Mouse (Mus musculus) neural tube, embryonic 12.5 days (tissue): Measurements from ENCODE around the gene Cd109. TPM values are rescaled to one million over a fixed set of nuclear protein-coding genes. Genes with fewer than 3 reads are reported as not detected.

Source experiments
- ATAC-seq: fragments of 200-750 bp; cut with Nextera tagmentation; 2 replicates; pipeline ENCODE4 v1.8.0; 2017; ENCODE audit warnings: low read depth, mild to moderate bottlenecking, moderate TSS enrichment, moderate library complexity; ENCODE audit not compliant: low FRiP score
- H3K27ac ChIP-seq: fragments of 300-500 bp; sonication (generic); 2 replicates; pipeline ENCODE4 v1.5.1; 2016
- H3K27me3 ChIP-seq: fragments of 300-500 bp; sonication (generic); replicated peaks from 2 replicates; pipeline ENCODE4 v1.6.1; 2016; ENCODE audit warnings: mild to moderate bottlenecking
- H3K36me3 ChIP-seq: fragments of 300-500 bp; sonication (generic); 2 replicates; pipeline ENCODE4 v1.6.1; 2016; ENCODE audit warnings: mild to moderate bottlenecking
- H3K4me1 ChIP-seq: fragments of 300-500 bp; sonication (generic); 2 replicates; pipeline ENCODE4 v1.6.1; 2016
- H3K4me2 ChIP-seq: fragments of 300-500 bp; sonication (generic); replicated peaks from 2 replicates; pipeline ENCODE4 v1.6.1; 2016; ENCODE audit warnings: mild to moderate bottlenecking
- H3K4me3 ChIP-seq: fragments of 300-500 bp; sonication (generic); 2 replicates; pipeline ENCODE4 v1.5.1; 2016
- H3K9ac ChIP-seq: fragments of 300-500 bp; sonication (generic); 2 replicates; pipeline ENCODE4 v1.6.1; 2016; ENCODE audit warnings: mild to moderate bottlenecking
- H3K9me3 ChIP-seq: fragments of 300-500 bp; sonication (generic); 2 replicates; pipeline ENCODE4 v1.6.1; 2016; ENCODE audit warnings: mild to moderate bottlenecking
- WGBS: fragments of 180-500 bp; shearing (Covaris S2); methylation state at CpG from one replicate; pipeline ENCODE4 v1.1.7; 2016; 5-methylcytosine and 5-hydroxymethylcytosine counted together
- polyA plus RNA-seq: library from polyadenylated mRNA; unstranded; fragments of >200 nt; fragmentation: Nextera tagmentation; extraction: Ambion mirVana; gene quantifications from 2 replicates; pipeline ENCODE4 v1.2.1, GENCODE M21; 2016

The Cd109 gene
- polyA plus RNA-seq = 3.2 and 3.7 TPM in 2 replicates

DNA sequence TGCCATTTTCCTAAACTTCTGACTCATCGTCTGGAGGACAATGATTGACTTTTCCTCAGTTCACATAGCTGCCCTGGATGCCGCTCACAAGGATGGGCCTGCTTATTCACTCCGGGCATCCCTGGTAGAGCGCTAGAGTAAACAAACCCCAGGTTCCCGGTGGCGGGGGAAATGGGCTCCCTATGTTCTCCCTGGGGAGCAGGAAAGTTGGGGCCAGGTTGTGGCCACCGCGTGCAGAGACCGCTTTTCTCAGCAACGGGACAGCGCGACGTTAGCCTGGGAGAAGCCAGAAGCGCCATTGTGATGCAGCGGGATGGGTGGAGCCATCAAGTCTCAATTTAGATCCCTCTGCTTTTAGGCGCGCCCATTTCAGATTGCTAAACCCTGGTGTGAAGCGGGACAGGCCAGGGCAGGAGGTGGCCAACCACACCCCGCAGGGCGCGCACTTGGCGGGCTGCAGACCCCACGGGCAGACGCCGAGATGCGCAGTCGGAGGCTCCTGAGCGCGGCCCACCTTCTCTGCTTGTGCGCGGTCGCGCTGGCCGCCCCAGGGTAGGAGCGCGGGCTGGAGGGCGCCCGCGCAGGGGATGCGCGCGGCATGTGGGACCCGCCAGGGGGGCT, at the start of gene Cd109:
Gene Cd109 (plus strand): TSS at position 146 of the 621 bp plus-strand sequence.
- Histone ChIP-seq H3K36me3 (no peaks in the 10 kb centered on the region), H3K4me3 (peak within 1 kb of the TSS; percentile 49), H3K27ac (no peak within 1 kb of the TSS), H3K4me2 (peak within 1 kb of the TSS; percentile 92), H3K9me3 (no peaks in the 10 kb centered on the region), H3K27me3 (0 out of 2 replicates have a peak, but pooled peaks cover 6% of the 10 kb centered on the region), H3K9ac (peak within 1 kb of the TSS; percentile 57), H3K4me1 (0 out of 2 replicates have a peak, but pooled peaks cover 4% of the 10 kb centered on the region)
- peak; percentile 78 for ATAC-seq
- under 1% methylated on average over 43 of the region's 43 CpGs for WGBS

DNA sequence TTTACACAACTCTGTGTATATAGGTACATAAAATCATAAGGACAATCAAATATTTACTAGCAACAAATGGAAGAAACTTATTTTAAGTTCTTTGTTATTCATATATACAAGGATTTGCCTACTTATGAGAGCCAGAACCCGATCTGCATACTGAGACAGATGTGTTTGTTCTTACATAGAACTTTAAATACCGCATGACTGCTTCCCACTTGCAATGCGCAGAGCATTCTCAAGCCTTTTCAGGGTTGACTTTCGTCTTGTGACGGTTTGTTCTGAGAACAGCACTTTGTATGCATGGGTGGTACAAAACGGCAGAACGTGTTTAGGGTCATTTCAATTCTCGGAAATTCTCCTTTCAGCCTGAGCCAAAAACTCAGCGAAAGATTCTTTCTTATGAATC, 45.4 kb upstream of the Cd109 start:
- no peak for ATAC-seq

DNA sequence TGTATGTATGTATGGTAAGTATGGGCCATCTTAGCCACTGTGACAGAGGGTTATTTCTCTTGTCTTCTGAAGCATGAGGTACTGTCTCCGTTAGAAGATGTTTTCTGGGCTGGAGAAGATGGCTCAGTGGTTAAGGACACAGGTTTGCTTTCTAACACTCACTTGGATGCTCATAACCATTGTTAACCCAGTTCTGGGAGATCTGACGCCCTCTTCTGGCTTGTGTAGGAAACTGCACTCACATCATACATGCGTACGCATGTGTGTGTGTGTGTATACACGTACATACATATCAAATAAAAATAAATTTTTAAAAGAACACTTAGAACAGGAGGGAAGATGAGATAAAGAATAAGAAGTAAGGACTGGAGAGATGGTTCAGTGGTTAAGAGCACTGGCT, 38.9 kb upstream of the Cd109 start:
- no peak overlapping the region for H3K27ac ChIP-seq
- H3K4me1 ChIP-seq = no peaks in the 10 kb centered on the region
- no peaks in the 10 kb centered on the region for H3K9me3 ChIP-seq
- no peak overlapping the region for H3K4me2 ChIP-seq
- ATAC-seq = no peak
- WGBS = 92% methylated on average over 5 of the region's 5 CpGs
- no peak overlapping the region for H3K4me3 ChIP-seq
- H3K9ac ChIP-seq = no peak overlapping the region
- peaks cover 31% of the 10 kb centered on the region for H3K36me3 ChIP-seq
- H3K27me3 ChIP-seq = no peaks in the 10 kb centered on the region

More for the DNA sequence above, 45.4 kb upstream of the Cd109 start:
- Histone ChIP-seq H3K9me3 (no peaks in the 10 kb centered on the region), H3K4me1 (no peaks in the 10 kb centered on the region), H3K9ac (no peak overlapping the region), H3K36me3 (peaks cover 14% of the 10 kb centered on the region), H3K27ac (no peak overlapping the region), H3K27me3 (no peaks in the 10 kb centered on the region), H3K4me3 (no peak overlapping the region), H3K4me2 (no peak overlapping the region)
- 90% methylated on average over 9 of the region's 9 CpGs for WGBS

DNA sequence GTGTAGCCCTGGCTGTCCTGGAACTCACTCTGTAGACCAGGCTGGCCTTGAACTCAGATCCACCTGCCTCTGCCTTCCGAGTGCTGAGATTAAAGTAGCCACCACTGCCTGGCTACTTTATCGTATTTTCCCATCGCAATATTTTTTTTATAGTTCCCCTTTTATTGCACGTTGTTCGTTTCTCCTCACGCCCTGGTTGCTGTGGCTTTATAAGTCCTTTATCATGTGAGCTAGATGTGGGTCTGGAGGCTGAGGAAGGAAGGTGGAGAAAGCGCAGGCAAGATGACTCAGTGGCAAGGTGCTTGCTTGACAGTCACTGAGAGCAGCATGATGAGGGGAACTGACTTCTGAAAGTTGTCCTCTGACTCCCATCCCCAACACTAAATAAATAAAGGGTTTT, 36.5 kb upstream of the Cd109 start:
- H3K36me3 ChIP-seq = peaks cover 31% of the 10 kb centered on the region
- H3K4me2 ChIP-seq = no peak overlapping the region
- no peaks in the 10 kb centered on the region for H3K4me1 ChIP-seq
- H3K9ac ChIP-seq = no peak overlapping the region
- H3K4me3 ChIP-seq = no peak overlapping the region
- no peak for ATAC-seq
- H3K27me3 ChIP-seq = no peaks in the 10 kb centered on the region
- 94% methylated on average over 7 of the region's 7 CpGs for WGBS
- no peak overlapping the region for H3K27ac ChIP-seq
- no peaks in the 10 kb centered on the region for H3K9me3 ChIP-seq

DNA sequence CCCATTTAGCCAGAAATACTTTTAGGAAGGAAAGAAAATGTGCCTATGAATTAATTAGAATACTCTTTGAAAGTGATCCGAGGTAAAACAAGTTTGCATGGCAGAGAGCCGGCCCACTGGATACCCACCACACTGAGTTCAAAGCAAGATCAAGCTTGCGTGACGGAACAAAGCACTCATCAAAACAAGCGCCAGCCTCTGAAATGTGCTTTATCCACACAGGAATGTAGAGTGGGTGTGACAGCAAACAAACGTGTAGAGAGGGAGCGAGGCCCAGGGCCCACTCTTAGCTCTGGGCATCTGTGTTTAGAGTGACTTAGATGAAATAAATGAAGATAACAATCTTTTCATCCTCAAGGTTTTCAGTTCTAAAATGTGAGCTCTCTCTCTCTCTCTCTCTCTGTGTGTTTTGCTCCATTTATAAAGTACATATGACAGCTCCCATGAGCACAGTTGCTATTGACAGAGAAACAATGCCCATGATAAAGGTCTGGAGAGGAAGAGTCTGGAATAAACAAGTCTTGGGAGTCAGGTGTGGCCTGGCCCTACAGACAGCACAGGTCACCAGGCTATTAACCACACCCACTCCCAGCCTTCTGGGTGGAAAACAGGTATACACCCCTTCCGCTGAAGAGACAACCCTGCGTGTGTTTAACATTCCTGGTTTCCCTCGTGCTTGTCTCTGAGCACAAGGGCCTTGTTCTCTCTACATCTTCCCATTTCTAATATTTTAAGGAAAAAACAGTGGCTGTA, 35.5 kb upstream of the Cd109 start:
- no peak for ATAC-seq
- H3K27ac ChIP-seq = no peak overlapping the region
- no peak overlapping the region for H3K4me2 ChIP-seq
- peaks cover 26% of the 10 kb centered on the region for H3K36me3 ChIP-seq
- no peaks in the 10 kb centered on the region for H3K27me3 ChIP-seq
- WGBS = 69% methylated on average over 10 of the region's 10 CpGs
- no peak overlapping the region for H3K9ac ChIP-seq
- H3K4me1 ChIP-seq = no peaks in the 10 kb centered on the region
- no peak overlapping the region for H3K4me3 ChIP-seq
- H3K9me3 ChIP-seq = no peaks in the 10 kb centered on the region

DNA sequence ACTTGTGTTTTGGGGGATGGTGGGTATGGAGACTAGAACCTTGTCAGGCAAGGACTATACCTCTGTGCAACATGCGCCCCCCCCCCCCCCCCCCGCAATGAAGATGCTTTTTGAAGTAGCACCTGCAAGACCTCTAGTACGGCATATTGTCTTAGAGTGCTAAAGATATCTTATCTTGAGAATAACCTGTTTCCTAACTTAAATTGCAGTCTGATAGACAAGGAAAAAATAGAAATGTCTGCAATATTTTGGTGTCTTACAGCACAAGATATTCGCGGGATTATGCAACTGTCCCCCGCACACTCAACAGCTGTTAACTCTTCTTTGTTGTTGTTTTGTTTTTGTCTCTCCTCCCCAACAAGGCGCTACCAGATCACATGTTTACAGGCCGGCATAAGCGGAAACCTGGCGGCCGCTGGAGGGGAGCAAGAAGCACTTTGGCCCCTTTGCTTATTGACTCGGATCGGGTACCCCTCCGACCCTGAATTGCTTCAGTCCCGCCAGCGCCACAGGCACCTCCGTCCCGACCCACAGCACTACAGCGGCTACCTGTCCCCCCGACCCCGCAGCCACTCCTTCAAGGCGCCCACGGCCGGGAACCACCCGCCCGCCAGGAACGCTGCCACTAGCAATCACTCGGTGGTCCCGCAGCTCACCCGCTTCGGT, 28.0 kb upstream of the Cd109 start:
- H3K27me3 ChIP-seq = no peaks in the 10 kb centered on the region
- WGBS = 2% methylated on average over 31 of the region's 31 CpGs
- ATAC-seq = peak; percentile 81

DNA sequence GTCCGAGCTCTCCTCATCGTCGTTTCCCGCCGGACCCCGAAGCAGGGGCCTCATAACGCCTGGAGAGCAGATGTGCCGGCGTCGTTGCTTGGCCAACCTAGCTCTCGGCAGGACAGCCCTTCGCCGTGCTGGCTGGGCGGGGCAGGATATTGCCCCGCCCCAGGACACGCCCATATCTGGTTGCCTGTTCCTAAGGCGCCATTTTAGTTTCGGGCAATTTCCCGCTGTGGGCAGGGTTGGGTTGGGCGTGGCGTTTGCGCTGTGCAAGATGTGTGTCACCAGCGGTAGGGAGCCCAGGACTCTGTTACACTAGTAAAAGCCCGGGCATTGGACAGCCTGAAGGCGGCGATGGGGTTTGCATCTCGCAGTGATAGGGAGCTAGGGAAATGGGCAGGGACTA, 27.4 kb upstream of the Cd109 start, which contains the start of gene Slc17a5:
Gene Slc17a5 (minus strand): TSS at position 128 of the 400 bp plus-strand sequence.
- Histone ChIP-seq H3K4me1 (peaks cover 3% of the 10 kb centered on the region; the same call in 1 of the 2 replicates), H3K4me2 (peak within 1 kb of the TSS; percentile 68), H3K9me3 (no peaks in the 10 kb centered on the region), H3K4me3 (peak within 1 kb of the TSS; percentile 78), H3K36me3 (no peaks in the 10 kb centered on the region; the same call in 1 of the 2 replicates), H3K9ac (peak within 1 kb of the TSS; percentile 84), H3K27ac (0 out of 2 replicates have a peak within 1 kb of the TSS, but pooled peaks have one; percentile 32), H3K27me3 (no peaks in the 10 kb centered on the region)
- WGBS = under 1% methylated on average over 27 of the region's 27 CpGs
- peak; percentile 98 for ATAC-seq

More for the DNA sequence above, 28.0 kb upstream of the Cd109 start:
- Histone ChIP-seq H3K36me3 (no peaks in the 10 kb centered on the region; the same call in 1 of the 2 replicates), H3K27ac (0 out of 2 replicates have a peak overlapping the region, but pooled peaks have one; percentile 32), H3K4me1 (peaks cover 3% of the 10 kb centered on the region; the same call in 1 of the 2 replicates), H3K9ac (peak overlapping the region; percentile 84), H3K4me2 (peak overlapping the region; percentile 68), H3K9me3 (no peaks in the 10 kb centered on the region), H3K4me3 (peak overlapping the region; percentile 78)

DNA sequence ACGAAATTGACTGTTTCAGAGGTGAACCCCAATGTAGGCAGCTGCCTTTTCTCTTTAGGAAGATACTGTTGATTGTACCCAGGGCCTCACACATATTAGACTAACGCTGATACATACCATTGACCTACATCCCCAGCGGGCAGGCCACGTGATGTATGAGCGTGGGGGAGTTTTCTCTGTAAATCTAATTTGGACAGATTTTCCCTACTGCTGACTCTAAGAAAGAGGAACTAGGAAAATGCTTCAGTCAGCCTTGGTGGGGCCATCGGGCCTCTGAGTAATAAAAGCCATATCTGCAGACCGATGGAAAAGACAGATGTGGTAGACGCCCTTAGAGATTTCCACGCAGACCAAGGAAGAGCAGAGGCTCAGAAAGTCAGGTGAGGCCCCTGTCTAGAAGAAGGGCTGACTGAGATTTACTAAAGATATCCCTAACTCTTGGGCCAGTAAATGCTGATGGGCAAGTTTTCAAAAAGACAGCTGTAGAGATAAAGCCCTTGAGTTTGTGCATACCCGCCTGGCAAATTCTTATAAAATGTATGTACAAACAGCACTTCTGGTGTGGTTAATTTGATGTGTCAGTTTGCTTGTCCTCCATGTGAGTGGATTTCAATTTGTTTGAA, 26.8 kb upstream of the Cd109 start:
- Histone ChIP-seq H3K9me3 (no peaks in the 10 kb centered on the region), H3K36me3 (no peaks in the 10 kb centered on the region; the same call in 1 of the 2 replicates), H3K27me3 (no peaks in the 10 kb centered on the region), H3K4me3 (peak overlapping the region; percentile 78; the same call in 1 of the 2 replicates), H3K4me1 (peaks cover 3% of the 10 kb centered on the region; the same call in 1 of the 2 replicates), H3K4me2 (peak overlapping the region; percentile 68), H3K27ac (no peak overlapping the region), H3K9ac (no peak overlapping the region)
- WGBS = 79% methylated on average over 10 of the region's 10 CpGs
- ATAC-seq = peak; percentile 46

DNA sequence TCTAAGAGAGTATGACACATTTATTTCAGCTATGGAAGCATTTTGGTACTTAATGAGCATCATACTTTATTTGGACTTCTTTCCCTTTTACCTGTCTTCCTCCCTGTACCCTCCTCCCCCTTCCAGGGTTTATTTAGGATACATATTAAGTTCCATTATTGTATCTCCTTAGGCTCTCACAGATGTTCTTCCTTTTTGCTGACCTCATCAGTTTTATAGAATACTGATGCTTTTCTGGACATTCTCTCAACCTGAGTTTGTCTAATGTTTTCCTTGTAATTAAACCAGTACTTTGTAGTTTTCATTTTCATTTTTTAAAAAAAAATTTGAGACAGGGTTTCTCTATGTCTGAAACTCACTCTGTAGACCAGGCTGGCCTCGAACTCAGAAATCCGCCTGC, 24.9 kb upstream of the Cd109 start:
- Histone ChIP-seq H3K9ac (no peak overlapping the region), H3K4me1 (peaks cover 3% of the 10 kb centered on the region; the same call in 1 of the 2 replicates), H3K27me3 (no peaks in the 10 kb centered on the region), H3K36me3 (no peaks in the 10 kb centered on the region), H3K4me2 (no peak overlapping the region), H3K27ac (no peak overlapping the region), H3K4me3 (no peak overlapping the region), H3K9me3 (no peaks in the 10 kb centered on the region)
- ATAC-seq = no peak
- WGBS = 96% methylated on average over 2 of the region's 2 CpGs

DNA sequence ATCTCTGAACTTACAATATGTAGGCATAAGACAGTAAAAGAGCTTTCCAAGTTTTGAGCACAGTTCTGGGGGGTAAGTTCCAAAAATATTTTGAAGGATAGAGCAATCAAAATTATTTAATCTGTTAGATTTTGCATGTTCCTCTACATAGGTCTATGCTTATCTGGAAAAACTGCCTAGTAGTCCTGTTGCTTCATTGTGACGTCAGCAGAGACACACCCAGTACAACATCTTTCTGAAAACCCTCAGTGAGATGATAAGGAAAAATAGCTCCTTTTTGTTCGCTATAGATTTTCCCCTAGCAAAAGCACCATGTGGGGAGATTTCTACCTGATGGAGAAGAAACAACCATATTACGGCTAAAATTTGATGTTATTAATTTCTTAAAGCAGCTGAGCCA, 20.1 kb upstream of the Cd109 start:
- Histone ChIP-seq H3K27me3 (no peaks in the 10 kb centered on the region), H3K4me3 (no peak overlapping the region), H3K27ac (no peak overlapping the region), H3K4me2 (no peak overlapping the region), H3K9me3 (no peaks in the 10 kb centered on the region), H3K9ac (no peak overlapping the region), H3K36me3 (no peaks in the 10 kb centered on the region), H3K4me1 (no peaks in the 10 kb centered on the region)
- WGBS = 93% methylated on average over 3 of the region's 3 CpGs
- no peak for ATAC-seq

DNA sequence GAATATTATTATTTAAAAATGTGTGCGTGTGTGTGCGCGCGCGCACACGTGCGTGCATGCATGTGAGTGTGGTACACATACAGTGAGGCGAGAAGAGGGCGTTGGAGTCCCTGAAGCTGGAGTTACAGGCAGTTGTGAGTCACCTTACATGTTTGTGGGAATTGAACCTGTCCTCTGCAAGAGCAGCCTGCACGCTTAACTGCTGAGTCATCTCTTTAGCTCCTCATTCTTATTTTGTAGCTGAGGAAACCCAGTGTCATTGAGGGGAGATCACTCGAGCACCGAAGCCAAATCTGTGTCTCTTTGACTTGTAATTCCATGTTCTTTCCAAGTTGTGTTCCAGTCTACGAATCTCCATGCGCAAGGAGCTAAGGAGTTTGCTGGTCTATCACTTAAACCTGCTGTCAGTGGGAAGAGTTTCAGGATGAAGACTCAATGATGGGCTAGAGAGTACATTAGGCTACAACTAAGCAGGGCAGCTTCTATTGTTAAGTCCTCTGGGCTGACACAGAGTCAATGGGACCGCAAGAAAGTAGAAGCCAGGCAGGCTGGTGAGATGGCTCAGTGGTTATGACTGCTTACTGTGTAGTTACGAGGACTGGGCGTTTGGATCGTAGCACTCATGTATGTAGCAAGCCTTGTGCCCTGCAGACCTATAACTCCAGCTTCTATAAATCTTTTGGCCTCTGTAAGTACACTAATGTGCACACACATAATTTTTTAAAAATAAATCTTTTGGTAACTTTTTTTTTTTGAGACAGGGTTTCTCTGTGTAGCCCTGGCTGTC, 19.4 kb upstream of the Cd109 start:
- WGBS = 92% methylated on average over 18 of the region's 18 CpGs
- Histone ChIP-seq H3K4me3 (no peak overlapping the region), H3K4me1 (no peaks in the 10 kb centered on the region), H3K4me2 (no peak overlapping the region), H3K27ac (no peak overlapping the region), H3K27me3 (no peaks in the 10 kb centered on the region), H3K36me3 (no peaks in the 10 kb centered on the region), H3K9me3 (no peaks in the 10 kb centered on the region), H3K9ac (no peak overlapping the region)
- ATAC-seq = no peak
